Mouse (Mus musculus): ENCODE results near the gene Tceal7.

DNA sequence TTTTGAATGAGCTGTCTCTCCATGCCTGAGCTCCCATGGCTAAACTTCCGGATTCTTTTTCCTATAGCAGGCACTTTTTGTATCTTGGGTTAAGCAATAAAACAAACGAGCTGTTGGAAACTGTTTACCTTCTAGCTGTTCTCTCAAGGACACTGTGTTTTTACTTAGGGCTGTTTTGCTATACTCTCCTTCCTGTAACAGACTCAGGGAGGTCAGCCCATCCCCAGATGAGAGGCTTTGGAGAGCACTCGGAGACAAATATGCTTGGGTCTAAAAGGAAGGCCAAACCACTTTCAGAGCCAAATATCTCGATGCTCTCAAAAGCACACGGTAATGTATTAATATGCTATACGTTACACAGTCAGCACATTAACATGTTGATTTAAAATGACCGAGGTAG, 35.1 kb downstream of the Tceal7 start:
- no peak for TF ChIP-seq CTCF (IDR thresholded peaks at IDR 0.05; ENCODE audit: insufficient read depth, low read depth, low read length)
- TF ChIP-seq POLR2A (IDR thresholded peaks at IDR 0.05; ENCODE audit: insufficient read depth, low read depth, low read length), result no peak

Data from olfactory bulb, adult 2 months (tissue).